Mouse (Mus musculus) ZHBTc4 (cell line): Measurements from ENCODE around the gene Muc13.

ENCODE experiments used
- DNase-seq: peaks from one replicate; pipeline ENCODE4 v3.0.0-alpha.2; 2011; ENCODE audit warnings: low read depth, low spot score

The Muc13 gene

GRCm38 (mm10) chr16:33824603-33825002 is 30.8 kb downstream of the Muc13 start:
- DNase-seq, result peak; percentile 69

DNA sequence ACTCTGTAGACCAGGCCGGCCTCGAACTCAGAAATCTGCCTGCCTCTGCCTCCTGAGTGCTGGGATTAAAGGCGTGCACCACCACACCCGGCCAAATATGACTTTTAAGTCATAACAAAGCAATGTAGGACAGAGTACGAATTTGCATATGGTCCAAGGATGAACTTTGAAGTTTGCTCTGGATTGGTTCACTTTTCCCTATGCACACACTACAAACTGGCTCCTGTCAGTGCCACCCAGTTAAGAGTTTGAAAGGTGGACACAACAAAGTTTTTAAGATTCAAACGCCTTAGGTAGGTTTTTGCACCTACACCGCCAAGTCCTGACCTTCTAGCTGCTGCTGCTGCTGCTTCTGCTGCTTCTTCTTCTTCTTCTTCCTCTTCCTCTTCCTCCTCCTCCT is 34.7 kb downstream of the Muc13 start:
- DNase-seq, result no peak

DNA sequence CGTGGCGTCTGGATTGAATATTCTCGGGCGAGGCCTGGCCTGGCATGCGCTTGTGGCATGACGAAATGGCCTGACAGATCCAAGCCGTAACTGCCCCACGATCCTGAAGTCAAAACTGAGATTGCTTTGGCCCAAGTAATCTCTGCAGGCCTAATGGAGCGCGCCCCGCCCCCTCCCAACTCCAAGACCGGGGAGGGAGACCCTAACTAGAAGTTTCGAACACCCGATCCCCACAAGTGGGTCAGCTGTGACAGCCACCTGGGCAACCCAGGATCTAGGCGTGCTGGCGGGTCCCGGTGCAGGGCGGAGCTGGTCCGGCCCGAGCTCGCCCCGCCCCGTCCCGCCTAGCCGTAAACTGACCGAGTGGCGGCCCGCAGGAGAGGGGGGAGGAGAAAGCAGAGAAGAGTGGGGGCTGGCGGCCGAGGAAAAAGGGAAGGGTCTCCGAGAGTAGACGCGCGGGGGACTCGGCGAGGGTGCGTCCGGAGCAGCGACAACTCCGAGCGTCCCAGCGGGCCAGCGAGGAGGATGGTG is 35.5 kb downstream of the Muc13 start, which contains the start of gene Itgb5:
Gene Itgb5 (plus strand): TSS at position 365 of the 531 bp plus-strand sequence.
- peak; percentile 83 for DNase-seq

DNA sequence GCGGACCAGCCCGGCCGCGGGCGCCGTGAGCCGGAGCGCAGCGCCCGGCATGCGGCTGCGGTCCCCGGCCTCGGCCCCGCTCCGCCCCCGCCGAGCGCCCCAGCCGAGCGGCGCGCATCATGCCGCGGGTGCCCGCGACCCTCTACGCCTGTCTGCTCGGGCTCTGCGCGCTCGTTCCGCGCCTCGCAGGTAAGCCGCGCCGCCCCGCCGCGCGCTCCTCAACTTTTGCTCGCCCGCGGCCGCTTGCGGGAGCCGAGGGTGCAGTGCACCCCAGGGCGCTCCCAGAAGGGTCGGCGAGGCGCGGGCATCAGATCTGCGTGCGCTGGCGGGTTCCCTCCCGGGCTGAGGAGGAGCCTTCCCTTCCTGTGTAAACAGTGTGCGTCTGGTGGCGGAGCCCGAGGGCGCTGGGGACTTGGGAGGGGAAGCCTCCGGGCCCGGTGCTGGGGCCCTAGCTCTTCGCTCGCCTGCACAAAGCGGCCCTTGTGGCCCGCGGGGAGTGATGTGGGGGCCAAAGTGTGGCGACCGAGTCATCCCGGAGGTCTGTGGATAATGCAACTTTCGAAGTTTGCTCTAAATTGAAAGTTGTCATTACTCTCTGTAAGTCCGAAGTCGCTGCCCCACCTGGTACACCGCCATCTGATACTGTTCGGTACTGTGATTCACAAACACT is 36.1 kb downstream of the Muc13 start:
- DNase-seq, result peak; percentile 84

- DNase-seq, result peak; percentile 48
Measured at GRCm38 (mm10) chr16:33830512-33831105, 36.8 kb downstream of the Muc13 start.

GRCm38 (mm10) chr16:33832057-33832456 is 38.2 kb downstream of the Muc13 start:
- DNase-seq, result no peak

- no peak for DNase-seq
Measured at GRCm38 (mm10) chr16:33832728-33833428, 39.0 kb downstream of the Muc13 start.

DNA sequence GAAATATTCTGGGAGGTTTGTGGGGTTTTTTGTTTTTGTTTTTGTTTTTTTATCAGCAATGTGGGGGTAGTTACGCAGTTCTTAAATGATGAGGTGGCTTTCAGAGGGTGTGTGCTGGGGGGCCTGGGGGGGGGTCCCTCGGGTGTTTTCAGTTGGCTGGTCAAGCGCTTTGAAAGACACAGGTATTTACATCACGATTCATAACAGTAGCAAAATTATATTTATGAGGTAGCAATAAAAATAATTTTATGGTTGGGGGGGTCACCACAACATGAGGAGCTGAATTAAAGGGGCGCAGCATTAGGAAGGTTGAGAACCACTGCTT is 39.6 kb downstream of the Muc13 start:
- no peak for DNase-seq

DNA sequence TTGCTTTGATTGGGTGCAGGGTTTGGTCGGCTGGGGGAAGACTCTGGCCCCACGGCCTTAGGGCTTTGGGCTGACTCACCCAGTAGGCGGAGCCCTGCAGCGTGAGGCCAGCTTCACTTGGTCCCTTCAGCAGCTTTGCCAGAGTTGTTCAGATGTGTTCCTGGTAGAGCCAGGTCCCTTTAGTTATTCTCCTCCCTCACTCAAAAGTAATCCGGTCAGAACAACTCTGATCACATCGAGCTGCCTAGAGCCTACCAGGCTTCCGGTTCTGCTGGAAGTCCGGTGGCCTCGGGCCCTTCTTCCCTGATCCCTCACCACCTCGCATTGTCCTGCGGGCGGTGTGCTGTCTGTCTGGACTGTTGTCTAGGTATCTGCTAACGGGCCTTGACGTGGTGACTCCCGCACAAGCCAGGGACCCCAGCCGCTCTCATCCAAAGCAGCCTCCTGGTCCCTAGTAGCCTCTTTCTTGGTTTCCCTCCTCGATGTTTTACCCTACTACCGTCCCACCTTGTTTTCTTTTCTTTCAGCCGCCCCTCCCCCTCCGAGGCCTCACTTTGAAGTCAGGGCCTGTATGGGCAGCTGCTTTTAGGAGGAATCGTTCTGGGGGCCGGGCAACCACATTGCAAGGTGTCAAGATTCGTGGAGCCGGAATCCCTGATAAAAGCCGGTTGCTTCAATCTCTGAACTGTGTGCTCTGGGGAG is 40.1 kb downstream of the Muc13 start:
- peak; percentile 77 for DNase-seq

GRCm38 (mm10) chr16:33836676-33837075 is 42.8 kb downstream of the Muc13 start:
- DNase-seq, result no peak

DNA sequence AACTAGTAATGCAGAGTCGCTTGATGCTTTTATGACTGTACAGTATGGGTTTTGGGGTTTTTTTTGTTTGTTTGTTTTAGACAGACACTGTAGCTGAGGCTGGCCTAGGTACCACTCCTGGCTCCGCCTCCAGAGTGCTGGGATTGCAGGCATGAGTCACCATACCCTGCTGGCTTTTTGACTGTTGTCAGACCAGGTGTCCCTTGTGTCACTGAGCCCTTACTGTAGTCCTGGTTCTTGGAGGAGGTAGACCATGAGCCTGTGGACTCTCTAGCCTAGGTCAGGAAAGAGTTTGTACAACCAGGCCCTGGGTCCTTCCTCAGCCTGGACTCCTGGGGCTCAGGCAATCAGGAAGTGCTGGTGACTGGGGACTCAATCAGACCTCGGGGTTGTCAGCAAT is 43.4 kb downstream of the Muc13 start:
- DNase-seq, result no peak

DNA sequence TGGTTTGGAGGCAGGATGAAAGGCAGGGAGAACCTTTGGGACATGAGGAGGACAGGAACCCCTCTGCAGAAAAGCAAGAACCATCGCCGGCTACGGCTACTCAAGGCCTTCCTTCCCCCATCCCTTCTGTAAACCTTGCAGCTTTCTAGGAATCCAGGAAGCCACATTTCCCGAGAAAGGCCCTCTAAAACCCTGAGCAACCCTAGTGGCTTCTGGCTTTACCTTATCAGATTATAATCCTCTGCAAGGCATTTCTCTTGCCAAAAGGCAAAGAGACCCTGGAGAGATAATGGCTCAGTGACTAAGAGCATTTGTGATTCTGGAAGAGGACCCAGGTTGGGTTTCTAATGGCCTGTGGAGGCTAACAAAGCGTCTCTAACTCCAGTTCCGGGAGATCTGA is 46.8 kb downstream of the Muc13 start:
- no peak for DNase-seq

GRCm38 (mm10) chr16:33842081-33842880 is 48.4 kb downstream of the Muc13 start:
- DNase-seq, result no peak

- peak; percentile 94 for DNase-seq
Measured at GRCm38 (mm10) chr16:33844150-33844611, 50.3 kb downstream of the Muc13 start.

GRCm38 (mm10) chr16:33844866-33845265 is 51.0 kb downstream of the Muc13 start:
- DNase-seq, result peak; percentile 78

DNA sequence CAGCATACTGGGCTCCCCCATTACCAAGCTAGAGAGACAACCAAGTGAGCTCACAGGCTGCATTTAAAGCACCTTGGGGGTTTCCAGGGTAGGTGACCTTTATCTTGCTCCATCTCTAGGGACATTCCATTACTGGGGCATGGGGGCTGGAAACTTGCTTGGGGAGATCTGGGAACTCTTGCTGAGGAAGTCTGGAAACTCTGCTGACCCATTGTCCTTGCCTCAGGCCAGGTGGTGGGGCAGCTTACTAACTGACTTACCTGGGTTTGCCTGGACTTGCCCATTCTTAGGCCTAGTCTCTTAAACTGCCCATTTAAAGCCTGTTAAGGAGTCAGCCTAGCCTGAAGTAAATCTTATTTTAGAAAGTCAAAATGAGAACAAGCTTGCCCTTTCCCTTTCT is 59.4 kb downstream of the Muc13 start:
- no peak for DNase-seq

DNA sequence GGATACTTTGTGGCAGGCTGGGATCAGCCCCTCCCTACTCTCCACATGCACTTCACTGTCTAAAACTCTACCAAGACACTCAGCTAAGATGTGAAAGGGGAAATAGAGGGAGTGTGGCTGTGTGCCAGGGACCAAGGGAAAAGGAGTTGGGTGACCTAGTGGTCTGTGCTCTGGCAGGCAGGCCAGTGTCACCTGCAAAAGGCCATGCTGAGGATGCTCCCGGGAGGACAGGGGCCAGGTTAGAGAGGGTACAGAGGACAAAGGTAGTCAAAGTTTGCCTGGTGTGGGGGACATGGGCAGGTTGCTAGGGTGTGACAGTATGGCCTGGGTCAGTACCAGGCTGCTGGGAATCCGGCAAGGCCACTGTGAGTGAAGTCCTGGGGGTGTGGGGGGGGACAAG is 64.9 kb downstream of the Muc13 start:
- no peak for DNase-seq

GRCm38 (mm10) chr16:33859380-33859779 is 65.5 kb downstream of the Muc13 start:
- DNase-seq, result no peak

- no peak for DNase-seq
Measured at GRCm38 (mm10) chr16:33859988-33860700, 66.3 kb downstream of the Muc13 start.

- no peak for DNase-seq
Measured at GRCm38 (mm10) chr16:33862406-33862805, 68.6 kb downstream of the Muc13 start.
